Mouse (Mus musculus): Measurements from ENCODE around the gene Spo11.

GRCm38 (mm10) chr2:173034998-173035397, 57.5 kb downstream of the Spo11 start:
- TF ChIP-seq POLR2A (IDR thresholded peaks at IDR 0.05; ENCODE audit: borderline replicate concordance, control insufficient read depth, low read depth, low read length) (0 out of 2 replicates have a peak, but pooled peaks have one; percentile 23), CTCF (IDR thresholded peaks at IDR 0.05; ENCODE audit: control insufficient read depth, insufficient read depth, low read length) (no peak)
